Mouse (Mus musculus) CD4-positive helper T cell, adult 2 months (primary cell): ENCODE results near the gene Hmox2.
"Not testable (repeated sequence)": the region's sequence is repeated elsewhere in the genome, so short reads cannot be mapped to it uniquely, and the experiment has no call there.

ENCODE experiments used
- DNase-seq: peaks from one replicate; pipeline ENCODE4 v3.0.0-alpha.2; 2012; ENCODE audit warnings: low read depth, missing footprints, low spot score

Gene Hmox2

DNA sequence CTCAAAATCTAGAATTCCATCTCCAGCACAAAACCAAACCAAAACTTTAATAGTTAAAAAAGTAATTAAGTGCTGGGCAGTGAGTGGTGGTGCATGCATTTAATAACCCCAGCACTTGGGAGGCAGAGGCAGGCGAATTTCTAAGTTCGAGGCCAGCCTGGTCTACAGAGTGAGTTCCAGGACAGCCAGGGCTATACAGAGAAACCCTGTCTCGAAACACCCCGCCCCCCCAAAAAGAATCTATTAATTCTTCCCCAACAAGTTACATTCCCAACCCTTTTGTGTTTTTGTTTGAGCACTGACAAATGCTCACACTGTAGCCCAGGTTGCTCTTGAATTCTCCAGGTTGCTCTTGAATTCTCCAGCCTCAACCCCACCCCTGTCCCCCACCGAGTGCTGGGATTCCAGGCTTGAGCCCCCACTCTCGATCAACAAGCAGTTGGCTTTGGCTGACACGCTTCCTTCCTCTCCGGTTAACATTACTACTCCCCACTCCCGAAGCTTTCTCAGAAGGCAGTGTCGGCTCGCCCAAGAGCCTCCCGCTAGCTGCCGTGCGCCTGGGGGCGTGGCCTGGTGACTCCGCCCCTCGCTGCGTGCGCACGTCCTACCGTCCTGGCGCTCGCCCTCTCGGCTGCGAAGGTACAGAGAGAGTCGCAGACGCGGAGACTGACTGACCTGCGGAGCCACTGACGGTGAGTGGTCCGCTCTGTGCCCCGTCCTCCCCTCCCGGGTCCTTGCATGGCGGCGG, at the start of gene Hmox2:
Hmox2 (plus strand) TSS at position 582 of the 748 bp plus-strand sequence.
- peak; percentile 93 for DNase-seq

DNA sequence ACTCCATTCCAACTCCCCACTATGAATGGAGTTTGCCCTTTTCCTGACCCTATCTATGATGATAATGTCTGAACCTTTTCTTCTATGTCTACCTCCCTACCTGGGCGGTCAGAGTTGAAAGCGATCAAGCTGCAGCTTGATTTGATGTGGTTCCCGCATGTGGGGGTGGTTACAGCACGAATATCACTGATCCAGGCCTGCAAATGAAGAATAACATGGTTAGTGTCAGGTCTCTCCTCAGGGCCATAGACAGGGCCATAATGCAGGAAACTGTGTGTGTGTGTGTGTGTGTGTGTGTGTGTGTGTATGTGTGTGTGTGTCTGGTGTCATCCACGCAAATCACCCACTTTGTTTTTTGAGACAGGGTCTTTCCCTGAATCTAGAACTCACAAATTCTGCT, 49.3 kb upstream of the Hmox2 start:
- peak; percentile 53 for DNase-seq

DNA sequence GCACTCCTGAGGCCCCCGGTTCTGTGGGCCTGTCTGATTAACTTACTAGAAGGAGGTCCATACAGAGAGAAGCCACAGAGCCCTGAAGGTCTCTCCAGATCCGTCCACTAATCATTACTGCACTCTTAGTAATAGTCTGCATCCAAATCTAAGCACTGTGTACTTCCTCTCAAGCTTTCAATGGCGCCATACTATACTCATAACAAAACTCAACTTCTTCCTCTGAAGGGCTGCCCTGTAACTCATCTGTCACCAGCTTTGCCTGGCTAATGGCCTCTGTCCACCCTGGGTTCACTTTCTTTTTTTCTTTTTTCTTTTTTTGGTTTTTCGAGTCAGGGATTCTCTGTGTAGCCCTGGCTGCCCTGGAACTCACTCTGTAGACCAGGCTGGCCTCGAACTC, 48.1 kb upstream of the Hmox2 start:
- peak; percentile 23 for DNase-seq

DNA sequence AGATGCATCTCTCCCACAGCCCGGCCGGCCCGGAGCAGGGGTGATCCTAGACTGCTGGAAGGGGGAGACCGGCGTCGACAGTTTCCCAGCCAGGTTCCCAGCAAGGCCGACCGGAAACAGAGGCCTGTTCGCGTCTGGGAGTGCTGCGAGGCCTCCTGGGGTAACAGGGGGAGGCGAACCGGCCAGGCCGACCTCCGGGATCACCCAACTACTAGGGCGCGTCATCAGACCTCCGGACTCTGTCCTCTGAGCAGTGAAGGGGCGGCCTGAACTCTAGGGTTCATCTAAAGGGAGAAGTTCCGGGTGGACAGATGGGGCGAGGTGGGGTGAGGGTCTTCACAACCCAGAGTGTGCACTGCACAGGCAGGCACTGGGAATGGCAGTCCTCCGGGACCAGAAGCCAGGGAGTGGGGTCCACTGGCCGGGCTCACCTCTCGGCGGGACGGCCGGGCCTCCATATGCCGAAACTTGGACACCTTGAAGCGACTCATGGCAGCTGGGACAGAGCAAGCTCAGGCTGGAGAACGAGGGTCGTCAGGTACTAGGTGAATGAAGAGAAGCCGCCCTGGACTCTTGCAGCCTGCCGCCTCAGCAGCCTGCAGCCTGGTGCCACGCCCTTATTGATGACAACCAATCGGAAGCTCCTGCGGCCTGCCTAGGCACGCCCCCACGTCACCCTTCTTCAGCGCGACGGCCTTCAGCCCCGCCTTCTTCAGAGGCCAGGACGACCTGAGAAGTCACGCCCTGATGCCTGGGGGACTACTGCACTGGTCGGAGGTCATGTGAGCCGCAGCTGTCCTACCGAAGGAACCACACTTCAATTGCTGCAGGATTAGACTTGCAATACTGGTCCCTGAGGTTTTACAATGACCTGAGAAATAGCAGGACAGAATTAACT, 46.8 kb upstream of the Hmox2 start, which contains the start of gene Coro7:
Coro7 (minus strand) TSS at position 657 of the 898 bp plus-strand sequence.
- peak; percentile 95 for DNase-seq

DNA sequence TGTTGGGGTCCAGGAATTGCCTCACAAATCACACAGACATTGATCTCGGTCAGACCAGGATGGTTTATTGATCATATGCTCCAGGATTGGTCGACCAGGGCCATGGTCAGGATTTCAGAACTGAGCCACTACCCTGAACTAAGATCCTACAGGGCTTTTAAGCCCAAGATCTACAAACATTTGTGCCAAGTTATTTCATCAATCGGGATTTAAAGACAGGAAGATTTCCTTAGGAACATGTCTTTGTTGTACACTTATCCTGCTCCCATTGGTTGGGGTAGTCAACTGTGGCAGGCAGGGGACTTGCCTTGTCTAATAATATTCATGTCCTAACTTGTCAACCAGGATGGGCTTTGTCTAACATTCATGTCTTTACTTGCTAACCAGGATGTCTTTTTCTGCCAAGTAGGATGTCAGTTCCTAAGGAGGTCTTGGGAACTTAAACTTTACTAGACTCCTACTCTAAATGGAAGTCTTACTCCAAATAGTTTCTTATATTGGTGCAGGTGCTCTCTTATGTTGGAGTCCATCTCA, 45.2 kb upstream of the Hmox2 start:
- not testable (repeated sequence) for DNase-seq

DNA sequence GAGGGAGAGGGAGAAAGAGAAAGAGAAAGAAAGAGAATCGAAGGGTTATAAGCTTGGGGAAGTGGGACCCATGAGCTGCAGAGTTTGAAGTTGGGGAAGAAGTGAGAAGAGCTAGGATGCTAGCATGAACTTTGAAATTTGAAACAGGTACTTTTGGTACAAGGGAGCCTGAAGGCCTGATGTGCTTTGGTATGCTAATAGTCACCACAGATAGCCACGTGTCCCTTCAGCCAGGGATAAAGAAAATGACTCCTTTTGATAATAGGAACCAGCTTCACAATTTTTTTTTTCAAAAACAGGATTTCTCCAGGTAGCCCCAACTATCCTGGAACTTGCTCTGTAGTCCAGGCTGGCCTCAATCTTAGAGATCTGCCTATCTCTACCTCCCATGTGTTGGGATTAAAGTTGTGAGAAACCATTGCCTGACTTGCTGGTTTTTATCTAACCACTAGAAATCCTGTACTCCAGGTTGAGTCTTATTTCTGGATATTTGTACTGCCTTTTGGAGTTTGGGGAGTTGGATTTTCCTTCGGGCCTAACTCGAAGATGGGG, 43.5 kb upstream of the Hmox2 start:
- DNase-seq, result no peak

DNA sequence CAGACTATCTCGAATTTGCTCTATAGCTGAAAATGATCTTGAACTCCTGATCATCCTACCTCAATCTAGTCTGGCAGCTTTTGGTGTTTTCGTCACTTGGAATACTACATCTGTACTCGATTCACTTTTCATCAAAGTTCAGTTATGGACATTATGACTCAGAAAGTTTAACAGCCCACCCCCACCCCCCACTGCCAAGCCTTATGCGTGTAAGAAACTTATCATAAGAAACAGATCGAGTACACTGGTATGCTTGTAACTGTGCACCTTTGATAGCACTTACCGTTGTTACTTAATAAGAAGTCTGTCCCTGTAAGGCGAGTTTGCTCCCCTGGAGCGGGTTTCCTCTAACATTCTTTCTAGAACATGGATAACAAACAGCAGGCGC, 43.0 kb upstream of the Hmox2 start:
- no peak for DNase-seq

DNA sequence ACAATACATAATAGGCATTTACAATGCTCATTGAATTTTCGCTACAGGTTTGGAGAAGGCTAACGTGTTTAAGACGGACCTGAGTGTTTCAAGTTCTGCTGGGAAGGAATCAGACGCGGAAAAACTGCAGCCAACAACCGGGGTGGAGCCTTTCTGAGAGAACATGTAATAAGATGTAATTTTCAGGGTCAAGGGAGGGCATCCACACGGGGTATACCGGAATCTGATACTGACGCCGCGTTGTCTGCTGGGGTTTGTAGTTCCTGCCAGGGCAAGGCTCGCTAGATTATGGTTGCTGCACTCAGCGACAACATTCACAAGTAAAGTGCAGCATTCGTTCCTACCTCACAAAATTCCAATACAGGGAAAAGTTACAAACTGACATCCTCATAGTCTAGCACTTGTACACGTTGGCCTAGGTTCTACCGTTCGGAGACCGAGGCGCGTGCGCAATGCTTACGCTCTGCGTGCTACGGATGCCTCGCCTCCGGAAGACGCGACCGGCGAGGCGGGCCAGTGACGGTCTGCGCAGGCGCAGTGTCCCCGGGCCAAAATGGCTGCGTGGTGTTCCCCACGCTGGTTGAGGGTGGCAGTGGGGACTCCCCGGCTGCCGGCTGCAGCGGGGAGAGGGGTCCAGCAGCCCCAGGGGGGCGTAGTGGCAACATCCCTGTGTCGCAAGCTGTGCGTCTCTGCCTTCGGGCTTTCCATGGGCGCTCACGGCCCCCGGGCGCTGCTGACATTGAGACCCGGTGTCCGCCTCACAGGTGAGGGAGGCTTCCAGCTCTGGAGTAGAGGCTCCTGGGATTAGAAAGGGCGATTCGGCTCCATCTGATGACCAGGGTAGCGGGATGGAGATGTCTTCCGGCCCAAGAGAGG, 42.3 kb upstream of the Hmox2 start:
- peak; percentile 97 for DNase-seq

- no peak for DNase-seq
Measured at GRCm38 (mm10) chr16:4684457-4684791, 41.7 kb upstream of the Hmox2 start.

GRCm38 (mm10) chr16:4689371-4689770, 36.8 kb upstream of the Hmox2 start:
- DNase-seq, result not testable (repeated sequence)

- no peak for DNase-seq
Measured at GRCm38 (mm10) chr16:4701211-4701610, 24.9 kb upstream of the Hmox2 start.

DNA sequence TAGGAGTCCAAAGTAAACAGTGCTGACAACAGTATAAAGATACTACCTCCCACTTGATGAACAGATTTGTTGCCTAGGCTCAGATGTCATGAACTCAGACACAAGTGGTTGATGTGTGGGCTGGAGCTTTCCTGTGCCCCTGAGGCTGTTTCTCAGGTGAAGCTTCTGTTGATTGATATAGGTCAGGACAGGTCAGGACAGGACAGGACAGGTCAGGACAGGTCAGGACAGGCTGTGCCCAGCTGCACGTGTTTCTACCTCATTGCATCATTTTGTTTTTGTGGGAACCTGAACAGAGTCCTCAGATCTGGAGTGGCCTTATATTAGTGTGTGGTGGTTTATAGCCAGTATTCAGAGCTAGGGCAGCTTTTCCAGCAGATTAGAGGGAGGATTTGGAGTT, 23.5 kb upstream of the Hmox2 start:
- no peak for DNase-seq

DNA sequence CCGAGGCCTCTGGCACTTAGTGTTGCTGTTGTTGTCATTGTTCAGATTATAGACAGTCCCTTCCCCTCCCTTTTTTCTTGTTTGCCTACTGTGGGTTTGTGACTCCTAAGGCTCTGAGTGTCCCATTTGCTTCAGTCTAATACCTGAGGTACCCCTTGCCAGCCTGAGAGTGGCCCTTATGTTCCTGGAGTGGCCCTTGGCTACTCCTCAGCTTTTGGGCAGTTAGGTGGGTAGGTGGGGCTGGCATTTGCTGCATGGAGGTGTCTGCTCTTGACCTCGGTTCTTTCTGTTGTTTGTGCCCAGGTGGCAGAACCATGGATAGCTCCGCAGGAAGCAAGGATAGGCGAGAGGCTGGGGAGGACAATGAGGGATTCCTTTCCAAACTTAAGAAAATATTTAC, 20.6 kb upstream of the Hmox2 start:
- no peak for DNase-seq

- DNase-seq, result no peak
Measured at GRCm38 (mm10) chr16:4711173-4711572, 15.0 kb upstream of the Hmox2 start.

GRCm38 (mm10) chr16:4713861-4714710, 12.1 kb upstream of the Hmox2 start:
- DNase-seq, result no peak

- no peak for DNase-seq
Measured at GRCm38 (mm10) chr16:4717866-4718265, 8.3 kb upstream of the Hmox2 start.

DNA sequence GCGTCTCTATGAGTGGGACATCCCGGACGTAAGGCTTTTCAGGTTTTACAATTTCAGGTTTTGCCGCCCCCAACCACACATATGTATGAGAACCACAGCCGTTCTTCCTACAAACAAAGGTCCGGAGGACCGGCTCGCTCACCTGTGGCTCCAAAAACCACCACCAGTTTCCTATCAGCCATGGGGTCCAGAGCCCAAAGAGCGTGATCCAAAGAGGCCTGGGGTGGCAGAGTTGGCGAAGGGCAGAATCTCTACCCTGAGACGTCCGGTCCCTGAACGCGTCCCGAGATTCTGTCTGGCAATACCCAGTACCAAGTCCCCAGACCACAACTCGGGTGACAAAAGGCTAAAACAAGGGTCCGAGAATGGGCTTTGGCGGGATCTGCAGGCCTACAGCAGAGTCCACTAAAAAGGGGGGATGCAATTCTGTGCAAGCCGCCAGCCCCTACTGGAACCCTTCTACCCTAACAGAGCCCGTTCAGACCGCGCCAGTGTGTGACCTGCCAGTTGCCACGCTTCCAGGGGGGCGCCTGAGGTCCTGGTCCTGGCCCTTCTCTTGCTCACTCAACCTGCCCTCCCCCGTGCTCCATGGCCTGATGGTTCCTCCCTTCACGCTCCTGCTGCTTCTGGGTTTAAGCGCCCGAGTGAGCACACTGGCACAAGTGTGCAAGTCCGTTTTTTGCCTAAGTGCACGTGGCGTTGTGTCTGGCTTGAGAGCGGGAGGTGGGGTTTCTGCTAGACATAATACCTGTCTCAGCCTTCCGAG, 7.2 kb upstream of the Hmox2 start, which contains the start of gene Nmral1:
Nmral1 (minus strand) TSS at position 604 of the 766 bp plus-strand sequence.
- DNase-seq, result peak; percentile 63

GRCm38 (mm10) chr16:4722128-4722914, 3.8 kb upstream of the Hmox2 start:
- DNase-seq, result peak; percentile 14

GRCm38 (mm10) chr16:4722915-4723209, 3.3 kb upstream of the Hmox2 start:
- peak; percentile 25 for DNase-seq
